Mouse (Mus musculus) cerebellum, adult 2 months (tissue): ENCODE data around the gene Sec31a.

Experiments
- CTCF ChIP-seq: fragments of 200-500 bp; IDR thresholded peaks from 2 replicates; pipeline ENCODE4 v1.5.1; 2011; ENCODE audit warnings: low read depth, mild to moderate bottlenecking, control low read depth, low read length, moderate library complexity, borderline replicate concordance; ENCODE audit not compliant: insufficient read depth
- POLR2A ChIP-seq: fragments of 200-500 bp; IDR thresholded peaks from 2 replicates; pipeline ENCODE4 v1.6.1; 2011; ENCODE audit warnings: low read length, control low read depth, borderline replicate concordance; ENCODE audit not compliant: insufficient read depth

- no peak for TF ChIP-seq CTCF
- TF ChIP-seq POLR2A: no peak
Observed at GRCm38 (mm10) chr5:100360296-100360695, 55.7 kb downstream of the Sec31a start.
